Mouse (Mus musculus): ENCODE measurements around the gene Rbm15b.

DNA sequence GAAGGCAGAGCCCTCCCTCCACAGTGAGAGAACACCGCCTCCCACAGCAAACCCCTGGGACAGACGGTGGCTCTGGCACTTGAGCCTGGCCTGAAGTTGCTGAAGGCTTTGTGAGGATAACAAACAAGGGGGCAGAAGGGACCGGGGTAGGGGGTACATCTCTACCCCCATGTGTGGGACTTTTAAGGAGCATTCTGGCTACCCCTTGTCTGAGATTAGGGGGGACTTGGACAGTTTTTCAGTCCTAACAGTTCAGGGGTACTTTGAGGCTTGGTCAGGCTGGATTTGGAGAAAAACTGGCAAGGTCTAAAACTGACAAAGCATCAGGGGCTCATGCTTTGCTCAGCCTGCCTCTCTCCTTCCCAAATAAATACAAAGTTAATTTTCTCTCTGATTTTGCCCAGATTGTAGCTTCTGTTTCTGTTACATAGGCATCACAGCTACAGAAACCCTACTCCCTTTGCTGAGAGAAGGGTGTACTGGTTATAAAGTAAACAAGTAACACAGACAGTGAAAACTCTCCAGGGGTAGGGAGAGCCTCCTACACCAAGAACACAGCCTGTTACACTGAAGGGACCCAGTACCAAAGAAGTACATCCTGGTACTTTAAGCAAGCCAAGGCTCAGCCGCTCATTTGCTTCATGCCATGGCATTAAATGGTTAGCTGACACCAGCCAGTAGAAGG, 6.0 kb downstream of the Rbm15b start:
- TF ChIP-seq CTCF (IDR thresholded peaks at IDR 0.05; ENCODE audit: borderline replicate concordance, control insufficient read depth, extremely low read depth, insufficient read depth, low read length, poor library complexity) (no peak), POLR2A (IDR thresholded peaks at IDR 0.05; ENCODE audit: control insufficient read depth, extremely low read depth, insufficient read depth, low read length, poor library complexity) (no peak)
